Mouse (Mus musculus) forebrain, postnatal 0 days (tissue): ENCODE measurements around the gene Cpxm1. TPM values are rescaled to one million over a fixed set of nuclear protein-coding genes. Genes with fewer than 3 reads are reported as not detected.

ENCODE experiments used
- ATAC-seq: fragments of 200-750 bp; cut with Nextera tagmentation; 2 replicates; pipeline ENCODE4 v1.8.0; 2017; ENCODE audit warnings: mild to moderate bottlenecking, moderate library complexity
- DNase-seq: peaks from one replicate; pipeline ENCODE4 v3.0.0-alpha.2; 2015
- H3K27ac ChIP-seq: fragments of 300-500 bp; sonication (generic); 2 replicates; pipeline ENCODE4 v1.5.1; 2014; ENCODE audit warnings: low read depth, mild to moderate bottlenecking, antibody characterized with exemption, low read length, moderate library complexity, mixed read lengths
- H3K27me3 ChIP-seq: fragments of 300-500 bp; sonication (generic); 2 replicates; pipeline ENCODE4 v1.6.1; 2014; ENCODE audit warnings: mild to moderate bottlenecking, low read length, mixed read lengths; ENCODE audit not compliant: insufficient read depth
- H3K36me3 ChIP-seq: fragments of 300-500 bp; sonication (generic); 2 replicates; pipeline ENCODE4 v1.6.1; 2014; ENCODE audit warnings: mild to moderate bottlenecking, moderate library complexity; ENCODE audit not compliant: insufficient read depth
- H3K4me1 ChIP-seq: fragments of 300-500 bp; sonication (generic); 2 replicates; pipeline ENCODE4 v1.6.1; 2014; ENCODE audit warnings: antibody characterized with exemption; ENCODE audit not compliant: insufficient read depth
- H3K4me2 ChIP-seq: fragments of 300-500 bp; sonication (generic); 2 replicates; pipeline ENCODE4 v1.6.1; 2014; ENCODE audit warnings: low read depth, mild to moderate bottlenecking, moderate library complexity
- H3K4me3 ChIP-seq: fragments of 300-500 bp; sonication (generic); 2 replicates; pipeline ENCODE4 v1.5.1; 2014; ENCODE audit warnings: low read depth, low read length, mixed read lengths
- H3K9ac ChIP-seq: fragments of 300-500 bp; sonication (generic); 2 replicates; pipeline ENCODE4 v1.6.1; 2014; ENCODE audit warnings: mild to moderate bottlenecking
- H3K9me3 ChIP-seq: fragments of 300-500 bp; sonication (generic); 2 replicates; pipeline ENCODE4 v1.6.1; 2016; ENCODE audit warnings: low read length
- CTCF ChIP-seq: sonication (generic); IDR thresholded peaks from 2 replicates; pipeline ENCODE4 v1.5.1; 2016; ENCODE audit warnings: antibody characterized with exemption, control low read depth, low read depth
- WGBS: fragments of 180-500 bp; shearing (Covaris S2); extraction: QIAGEN DNeasy Blood & Tissue Kit; methylation state at CpG from one replicate; pipeline ENCODE4 v1.1.7; 2014; 5-methylcytosine and 5-hydroxymethylcytosine counted together
- polyA plus RNA-seq: library from polyadenylated mRNA; unstranded; fragments of >200 nt; fragmentation: Nextera tagmentation; extraction: Ambion mirVana; gene quantifications from 2 replicates; pipeline ENCODE4 v1.2.1, GENCODE M21; 2015
- total RNA-seq: library from RNA; depleted of rRNA; stranded (reverse); fragments of >200 nt; gene quantifications from 2 replicates; pipeline ENCODE4 v1.2.3, GENCODE M21; 2014

Gene Cpxm1
- total and polyA plus RNA-seq, 2 experiments from 2014 or later = 20.4 to 22.4 TPM

DNA sequence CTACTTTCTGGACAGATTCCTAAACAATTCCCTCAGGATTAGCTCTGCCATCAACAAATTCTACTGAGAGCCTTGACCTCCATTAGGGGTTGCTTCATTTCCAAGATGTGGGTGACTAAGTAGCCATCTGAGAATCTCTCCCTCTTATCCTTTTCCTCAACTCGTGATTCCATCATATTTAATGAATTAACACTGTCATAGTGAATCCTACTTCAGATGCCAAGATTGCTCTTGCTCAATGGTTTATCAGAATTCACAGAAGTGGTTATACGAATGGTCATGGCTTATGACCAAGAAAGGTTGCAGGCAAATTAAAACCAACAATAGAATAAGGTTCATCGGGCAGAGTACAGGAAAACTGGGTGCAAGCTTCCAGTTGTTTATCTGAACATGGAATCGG, 4.5 kb upstream of the Cpxm1 start:
- no peak for TF ChIP-seq CTCF
- WGBS = 80% methylated on average over 4 of the region's 4 CpGs
- Histone ChIP-seq H3K27ac (no peak overlapping the region), H3K27me3 (no peaks in the 10 kb centered on the region; the same call in 1 of the 2 replicates), H3K4me2 (no peak overlapping the region), H3K4me3 (no peak overlapping the region), H3K4me1 (0 out of 2 replicates have a peak, but pooled peaks cover 9% of the 10 kb centered on the region), H3K36me3 (no peaks in the 10 kb centered on the region), H3K9me3 (no peaks in the 10 kb centered on the region), H3K9ac (no peak overlapping the region)
- ATAC-seq (no peak), DNase-seq (no peak)

DNA sequence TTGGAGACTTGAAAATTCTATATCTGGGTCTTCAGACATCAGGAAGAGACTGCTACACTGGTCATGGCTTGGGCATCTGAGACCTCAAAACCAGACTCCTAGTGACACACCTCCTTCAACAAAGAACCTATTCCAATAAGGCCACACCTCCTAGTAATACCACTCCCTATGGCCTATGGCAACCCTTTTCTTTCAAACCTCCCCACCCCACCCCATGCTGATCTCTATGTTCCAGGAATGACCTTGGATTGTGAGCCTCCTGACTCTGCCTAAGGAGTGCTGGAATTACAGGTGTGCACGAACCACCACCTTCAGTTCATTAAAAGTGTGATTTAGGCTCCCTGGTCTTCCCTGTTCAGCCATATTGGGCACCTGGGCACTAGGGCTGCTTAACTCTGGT, 2.7 kb upstream of the Cpxm1 start:
- 100% methylated on average over 1 of the region's 1 CpGs for WGBS
- no peak overlapping the region for H3K4me2 ChIP-seq
- no peak overlapping the region for H3K4me3 ChIP-seq
- no peaks in the 10 kb centered on the region; the same call in 1 of the 2 replicates for H3K27me3 ChIP-seq
- no peak for ATAC-seq
- DNase-seq = no peak
- no peaks in the 10 kb centered on the region for H3K9me3 ChIP-seq
- H3K4me1 ChIP-seq = 0 out of 2 replicates have a peak, but pooled peaks cover 14% of the 10 kb centered on the region
- no peak overlapping the region for H3K27ac ChIP-seq
- no peak overlapping the region for H3K9ac ChIP-seq
- no peaks in the 10 kb centered on the region for H3K36me3 ChIP-seq
- no peak for TF ChIP-seq CTCF

DNA sequence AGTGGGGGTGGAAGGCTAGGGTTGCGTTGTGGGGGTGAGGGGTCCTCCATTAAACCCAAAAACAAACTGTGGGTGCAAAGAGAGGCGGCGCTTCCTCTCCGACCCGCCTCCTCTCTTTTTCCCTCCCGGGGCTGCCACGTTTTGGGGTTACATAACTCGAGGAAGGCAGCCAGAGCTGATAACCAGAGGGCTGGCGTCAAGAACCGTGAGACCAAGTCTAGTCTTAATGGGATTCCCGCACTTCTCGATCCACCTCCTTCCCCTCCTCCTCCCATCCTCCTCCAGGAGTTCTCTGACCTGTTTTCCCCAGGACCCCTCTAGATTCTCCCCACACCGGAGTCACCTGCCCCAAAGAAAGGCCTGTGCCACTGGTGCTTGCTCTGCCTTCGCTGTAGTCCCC, 717 bp upstream of the Cpxm1 start:
- 19% methylated on average over 12 of the region's 14 CpGs for WGBS
- H3K4me1 ChIP-seq = 0 out of 2 replicates have a peak, but pooled peaks cover 14% of the 10 kb centered on the region
- no peaks in the 10 kb centered on the region for H3K9me3 ChIP-seq
- ATAC-seq (0 out of 2 replicates have a peak, but pooled peaks have one; percentile 1), DNase-seq (no peak)
- peak overlapping the region; percentile 49 for H3K4me3 ChIP-seq
- H3K4me2 ChIP-seq = peak overlapping the region; percentile 94
- H3K9ac ChIP-seq = 0 out of 2 replicates have a peak overlapping the region, but pooled peaks have one; percentile 58
- H3K36me3 ChIP-seq = 0 out of 2 replicates have a peak, but pooled peaks cover 4% of the 10 kb centered on the region
- no peak overlapping the region for H3K27ac ChIP-seq
- no peak for TF ChIP-seq CTCF
- H3K27me3 ChIP-seq = no peaks in the 10 kb centered on the region; the same call in 1 of the 2 replicates

DNA sequence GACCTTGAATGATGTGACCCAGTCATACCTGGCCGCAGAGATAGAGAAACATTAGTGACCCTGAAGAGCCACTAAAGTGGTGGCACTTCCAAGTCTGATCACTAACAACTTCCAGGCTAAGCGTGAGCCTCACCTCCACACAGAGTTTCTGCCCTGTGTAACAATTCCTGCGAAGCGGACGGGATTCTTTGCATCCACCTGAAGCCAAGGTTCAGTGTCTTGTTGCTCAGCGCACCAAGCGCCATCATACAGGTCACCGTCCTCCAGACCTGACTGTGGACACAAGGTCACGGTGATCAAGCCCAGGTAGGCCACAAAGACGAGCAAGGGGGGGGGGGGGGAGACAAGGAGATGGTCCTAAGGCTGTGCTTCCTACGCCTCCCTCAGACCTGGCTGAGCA, 1.7 kb downstream of the Cpxm1 start:
- 0 out of 2 replicates have a peak, but pooled peaks cover 14% of the 10 kb centered on the region for H3K4me1 ChIP-seq
- DNase-seq (no peak), ATAC-seq (no peak)
- no peak overlapping the region for H3K4me3 ChIP-seq
- no peak overlapping the region for H3K9ac ChIP-seq
- H3K36me3 ChIP-seq = peaks cover 15% of the 10 kb centered on the region; the same call in 1 of the 2 replicates
- no peaks in the 10 kb centered on the region; the same call in 1 of the 2 replicates for H3K27me3 ChIP-seq
- no peak overlapping the region for H3K27ac ChIP-seq
- 96% methylated on average over 11 of the region's 11 CpGs for whole genome bisulfite sequencing
- no peak for TF ChIP-seq CTCF
- no peaks in the 10 kb centered on the region for H3K9me3 ChIP-seq
- no peak overlapping the region for H3K4me2 ChIP-seq

DNA sequence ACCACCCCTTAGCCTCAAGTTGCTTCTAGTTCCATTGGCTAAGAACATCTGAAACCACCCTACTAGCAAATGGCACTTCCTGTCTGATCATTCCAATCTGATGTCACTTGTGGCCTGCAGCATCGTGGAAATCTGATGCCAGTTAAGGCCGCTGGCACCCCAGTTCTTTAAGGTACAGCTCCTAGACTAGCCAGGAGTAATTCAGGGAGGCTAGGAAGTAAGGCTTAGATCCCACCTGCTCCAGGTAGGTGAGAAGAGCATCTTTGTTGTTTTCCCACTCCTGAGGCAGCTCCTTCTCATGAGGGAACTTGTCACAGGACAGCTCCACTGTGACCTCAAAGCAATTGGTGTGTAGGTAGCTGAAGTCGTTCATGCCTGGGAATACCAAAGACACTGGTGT, 4.5 kb downstream of the Cpxm1 start:
- peaks cover 16% of the 10 kb centered on the region; the same call in 1 of the 2 replicates for H3K36me3 ChIP-seq
- no peak overlapping the region for H3K27ac ChIP-seq
- H3K9me3 ChIP-seq = no peaks in the 10 kb centered on the region
- H3K4me2 ChIP-seq = no peak overlapping the region
- 0 out of 2 replicates have a peak, but pooled peaks cover 12% of the 10 kb centered on the region for H3K4me1 ChIP-seq
- no peak overlapping the region for H3K4me3 ChIP-seq
- no peak overlapping the region for H3K9ac ChIP-seq
- no peaks in the 10 kb centered on the region; the same call in 1 of the 2 replicates for H3K27me3 ChIP-seq
- no peak for TF ChIP-seq CTCF
- ATAC-seq (no peak), DNase-seq (no peak)
- WGBS = 90% methylated on average over 3 of the region's 3 CpGs

DNA sequence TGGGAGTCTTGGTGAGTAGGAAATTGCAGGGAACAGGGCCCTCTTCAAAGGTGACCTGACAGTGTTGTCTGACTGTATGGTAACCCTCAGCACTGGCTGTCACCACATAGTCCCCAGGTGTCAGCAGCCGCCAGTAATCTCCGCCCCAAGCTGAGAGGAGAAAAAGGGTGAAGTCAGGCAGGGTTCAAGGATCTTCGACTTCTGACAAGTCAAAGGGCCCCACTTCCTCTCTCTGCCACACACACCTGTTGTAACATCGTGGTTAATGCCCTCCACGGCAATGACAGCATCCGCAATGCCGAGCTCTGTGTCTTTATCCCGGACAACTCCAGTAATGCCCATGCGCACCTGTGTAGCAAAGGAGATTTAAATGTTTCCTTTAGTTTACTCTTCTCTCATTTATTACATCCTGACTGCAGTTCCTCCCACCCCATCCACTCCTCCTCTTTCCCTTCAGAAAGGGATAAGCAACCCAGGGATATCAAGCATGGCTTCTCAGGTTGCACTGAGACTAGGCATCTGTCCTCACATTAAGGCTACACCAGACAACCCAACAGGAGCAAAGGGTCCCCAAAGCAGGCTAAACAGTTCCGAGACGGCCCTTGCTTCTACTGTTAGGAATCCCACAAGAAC, 6.3 kb downstream of the Cpxm1 start:
- H3K36me3 ChIP-seq = peaks cover 16% of the 10 kb centered on the region; the same call in 1 of the 2 replicates
- H3K4me2 ChIP-seq = no peak overlapping the region
- H3K27me3 ChIP-seq = no peaks in the 10 kb centered on the region
- H3K9ac ChIP-seq = no peak overlapping the region
- no peak overlapping the region for H3K27ac ChIP-seq
- TF ChIP-seq CTCF = no peak
- H3K4me3 ChIP-seq = no peak overlapping the region
- WGBS = 89% methylated on average over 11 of the region's 11 CpGs
- no peak for DNase-seq
- no peak for ATAC-seq
- no peaks in the 10 kb centered on the region for H3K9me3 ChIP-seq
- H3K4me1 ChIP-seq = no peaks in the 10 kb centered on the region

DNA sequence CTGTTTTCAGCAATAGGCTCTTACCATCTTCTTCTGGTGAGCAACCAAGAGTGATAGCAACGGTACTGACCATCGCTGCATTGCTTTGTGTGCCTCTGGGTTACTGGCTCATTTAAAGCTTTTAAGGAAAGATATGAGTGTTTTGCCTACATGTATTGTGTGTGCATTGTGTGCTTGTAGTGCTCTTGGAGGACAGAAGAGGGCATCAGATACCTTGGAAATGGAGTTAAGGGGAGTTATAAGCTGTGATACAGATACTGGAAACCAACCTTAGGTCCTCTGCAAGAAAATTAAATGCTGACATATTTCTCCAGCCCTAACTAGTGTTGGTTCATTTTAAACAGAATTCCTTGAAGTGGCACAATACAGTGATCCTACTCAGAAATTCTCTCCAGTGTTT, 8.6 kb downstream of the Cpxm1 start:
- Histone ChIP-seq H3K4me3 (no peak overlapping the region), H3K4me1 (no peaks in the 10 kb centered on the region), H3K9me3 (no peaks in the 10 kb centered on the region), H3K36me3 (peaks cover 16% of the 10 kb centered on the region; the same call in 1 of the 2 replicates), H3K27ac (no peak overlapping the region), H3K4me2 (no peak overlapping the region), H3K27me3 (no peaks in the 10 kb centered on the region), H3K9ac (no peak overlapping the region)
- 77% methylated on average over 2 of the region's 2 CpGs for WGBS
- no peak for ATAC-seq
- no peak for DNase-seq
- TF ChIP-seq CTCF = peak; percentile 51
